Mouse (Mus musculus): Measurements from ENCODE around the gene Zcchc7. TPM values are rescaled to one million over a fixed set of nuclear protein-coding genes. Genes with fewer than 3 reads are reported as not detected.

Zcchc7 gene
- total RNA-seq, 2 experiments from 2014 or later, result 53.8 to 62.6 TPM

DNA sequence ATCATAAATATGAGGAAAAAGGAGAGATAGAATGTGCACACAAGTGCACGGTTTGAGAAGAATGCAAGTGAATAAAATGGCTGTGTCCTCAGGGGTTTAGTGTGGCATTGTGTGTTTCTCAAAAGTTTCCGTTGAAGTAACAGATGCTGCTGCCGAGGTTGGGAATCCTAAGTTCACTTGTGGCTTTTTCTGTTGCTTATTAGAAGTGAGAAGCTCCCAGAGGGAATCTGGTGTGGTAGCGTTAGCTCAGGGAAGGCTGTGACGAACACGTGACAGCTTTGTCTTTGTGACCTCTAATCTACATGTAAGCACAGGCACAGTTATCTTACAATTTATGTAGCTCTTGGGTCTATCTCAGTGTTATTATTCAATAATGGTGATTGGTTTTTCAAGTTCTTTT, 130.5 kb downstream of the Zcchc7 start:
- intact Hi-C loops (cut with DNase I), result no loop called here
- DNase-seq (ENCODE audit: extremely low spot score in 1 of 2, low spot score in 2 of 2), result no peak

GRCm38 (mm10) chr4:44891344-44891743, 135.7 kb downstream of the Zcchc7 start:
- intact Hi-C loops (cut with DNase I), result no loop called here
- no peak for DNase-seq (ENCODE audit: extremely low spot score in 1 of 2, low spot score in 2 of 2)

DNA sequence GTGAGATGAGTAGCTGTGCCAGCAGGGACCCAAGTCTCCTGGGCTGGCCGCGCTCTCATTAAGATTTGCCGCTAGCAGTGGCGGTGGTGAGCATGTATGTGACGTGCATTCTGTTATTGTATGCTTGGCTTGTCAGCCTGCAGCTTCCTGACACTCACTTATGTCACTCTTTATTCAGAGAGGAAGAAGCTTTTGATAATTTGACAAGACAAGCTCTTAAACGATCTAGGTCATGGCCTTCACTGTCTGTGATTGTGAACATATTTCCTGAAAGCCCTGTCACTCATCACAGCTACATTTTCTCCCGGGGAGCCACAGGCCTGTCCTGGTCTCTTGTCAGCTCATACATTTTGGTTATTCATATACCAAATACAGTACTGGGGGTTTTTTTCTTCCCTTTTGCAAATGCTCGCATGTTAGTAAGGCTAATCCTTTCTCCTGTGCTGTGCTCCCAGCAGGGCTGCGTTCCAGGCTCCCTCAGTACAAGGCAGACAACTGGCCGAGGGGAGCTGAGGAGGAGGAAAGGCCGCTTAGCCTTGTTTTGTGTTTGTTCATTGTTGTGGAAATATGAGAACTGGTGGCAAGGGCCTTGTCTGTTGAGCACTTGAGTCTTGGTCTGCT, 150.1 kb downstream of the Zcchc7 start:
- DNase-seq (ENCODE audit: extremely low spot score in 1 of 2, low spot score in 2 of 2), result no peak
- intact Hi-C loops (cut with DNase I), result loop anchor here (5.0 kb wide), 1 partner anchor 148 kb away; the partner anchor contains the start of gene Zcchc7

- intact Hi-C loops (cut with DNase I), result loop anchor here (5.0 kb wide), 1 partner anchor 149 kb away; the partner anchor contains the start of gene Zcchc7
- no peak for DNase-seq (ENCODE audit: extremely low spot score in 1 of 2, low spot score in 2 of 2)
These were observed 150.7 kb downstream of the Zcchc7 start for GRCm38 (mm10) chr4:44906399-44906798.

- intact Hi-C loops (cut with DNase I), result no loop called here
- DNase-seq (ENCODE audit: extremely low spot score in 1 of 2, low spot score in 2 of 2), result no peak
These were observed 154.4 kb downstream of the Zcchc7 start for GRCm38 (mm10) chr4:44910065-44910464.

DNA sequence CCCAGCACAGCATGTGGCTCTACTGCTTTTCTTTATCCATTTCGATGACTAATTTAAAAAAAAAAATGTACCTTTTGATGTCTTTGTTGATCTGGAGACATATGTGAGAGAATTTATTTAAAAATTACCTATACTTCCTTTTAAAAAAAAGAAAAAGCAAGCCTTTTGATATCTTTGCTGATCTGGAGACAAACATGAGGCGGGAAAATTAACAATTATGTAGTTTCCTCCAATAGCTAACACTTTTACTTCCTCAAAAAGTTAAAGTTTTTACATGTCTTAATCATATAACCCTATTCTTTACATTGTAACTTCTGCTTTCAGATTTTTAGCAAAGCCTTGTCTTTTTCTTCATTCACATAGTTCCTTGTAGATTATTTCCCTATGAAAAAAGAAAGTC, 155.2 kb downstream of the Zcchc7 start:
- intact Hi-C loops (cut with DNase I), result no loop called here
- no peak for DNase-seq (ENCODE audit: extremely low spot score in 1 of 2, low spot score in 2 of 2)

DNA sequence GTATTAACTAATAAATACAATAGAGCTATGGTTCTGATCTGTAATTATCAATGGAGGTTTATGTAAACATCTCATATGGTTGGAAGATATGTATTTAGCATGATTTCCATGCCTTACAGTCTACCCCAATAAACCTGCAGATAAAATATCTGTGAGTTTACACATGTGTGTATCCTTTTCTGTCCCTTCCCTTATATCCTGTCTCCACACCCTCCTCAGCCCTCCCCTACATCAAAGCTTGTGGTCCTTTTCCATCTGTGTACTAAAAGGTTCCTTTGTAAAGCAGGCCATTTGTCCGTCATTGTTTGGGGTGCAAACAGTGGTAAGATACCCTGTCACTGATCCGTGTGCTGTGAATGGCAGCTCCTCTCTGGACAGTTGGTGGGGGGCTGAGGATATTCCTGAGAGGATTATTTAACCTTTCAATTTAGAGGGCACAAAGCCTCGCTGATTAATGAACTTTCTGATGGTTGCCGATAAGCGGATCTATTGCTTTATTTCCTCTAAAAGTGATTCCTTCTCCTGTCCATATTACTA, 161.7 kb downstream of the Zcchc7 start:
- intact Hi-C loops (cut with DNase I), result no loop called here
- no peak for DNase-seq (ENCODE audit: extremely low spot score in 1 of 2, low spot score in 2 of 2)

GRCm38 (mm10) chr4:44917907-44918306, 162.2 kb downstream of the Zcchc7 start:
- intact Hi-C loops (cut with DNase I), result no loop called here

GRCm38 (mm10) chr4:44920831-44921230, 165.2 kb downstream of the Zcchc7 start:
- intact Hi-C loops (cut with DNase I), result no loop called here
- DNase-seq (ENCODE audit: extremely low spot score in 1 of 2, low spot score in 2 of 2), result no peak

More at GRCm38 (mm10) chr4:44917907-44918306, 162.2 kb downstream of the Zcchc7 start:
- no peak for DNase-seq (ENCODE audit: extremely low spot score in 1 of 2, low spot score in 2 of 2)

DNA sequence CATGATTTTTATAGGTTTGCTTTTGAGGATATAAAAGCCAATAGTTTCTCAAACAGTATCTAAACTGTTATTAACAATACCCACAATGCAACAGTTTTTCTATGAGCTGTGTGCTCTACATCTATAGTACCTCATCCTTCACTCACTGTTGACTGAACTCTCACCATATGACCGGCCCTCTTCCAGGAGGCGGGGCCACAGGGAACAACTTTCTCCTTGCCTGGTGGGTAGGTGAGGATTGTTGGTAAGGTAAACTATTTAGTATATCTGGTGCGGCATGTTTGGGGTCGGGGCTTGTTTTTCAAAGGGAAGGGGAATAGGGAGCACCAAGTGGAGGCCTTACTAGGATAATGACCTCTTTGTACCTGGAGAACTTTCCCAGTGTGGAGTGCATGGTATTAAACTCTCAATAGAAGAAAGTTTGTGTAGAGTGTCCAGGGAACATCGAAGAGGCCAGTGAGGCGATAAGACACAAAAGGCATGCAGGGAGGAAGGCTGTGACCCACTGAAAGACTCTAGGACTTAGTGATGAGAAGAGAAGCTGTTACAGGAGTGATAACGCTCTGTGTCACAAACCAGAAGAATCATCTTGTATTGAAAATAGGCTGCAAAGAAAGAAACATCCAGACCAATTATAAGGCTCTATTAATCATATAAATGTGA, 166.9 kb downstream of the Zcchc7 start:
- DNase-seq (ENCODE audit: extremely low spot score in 1 of 2, low spot score in 2 of 2), result no peak

DNA sequence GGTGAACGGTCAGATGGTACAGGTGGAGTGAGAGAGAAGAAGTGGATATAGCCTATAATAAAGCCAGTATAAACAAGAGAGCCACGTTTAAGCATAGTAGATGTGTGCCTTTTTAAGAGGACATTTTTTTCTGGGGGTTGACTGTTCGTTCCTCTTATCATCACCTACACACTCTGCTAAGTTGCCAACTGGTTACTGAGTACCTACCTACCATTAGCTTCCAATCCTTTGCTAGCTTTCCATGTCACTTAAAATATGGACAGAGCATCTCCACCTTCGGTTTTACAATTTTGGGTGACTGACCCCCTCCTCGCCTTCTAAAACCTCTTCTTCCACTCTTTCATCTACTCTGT, 167.4 kb downstream of the Zcchc7 start:
- no peak for DNase-seq (ENCODE audit: extremely low spot score in 1 of 2, low spot score in 2 of 2)
- intact Hi-C loops (cut with DNase I), result no loop called here

More for the DNA sequence above, 166.9 kb downstream of the Zcchc7 start:
- intact Hi-C loops (cut with DNase I), result no loop called here

GRCm38 (mm10) chr4:44927934-44928333, 172.3 kb downstream of the Zcchc7 start:
- DNase-seq (ENCODE audit: extremely low spot score in 1 of 2, low spot score in 2 of 2), result no peak
- intact Hi-C loops (cut with DNase I), result no loop called here

DNA sequence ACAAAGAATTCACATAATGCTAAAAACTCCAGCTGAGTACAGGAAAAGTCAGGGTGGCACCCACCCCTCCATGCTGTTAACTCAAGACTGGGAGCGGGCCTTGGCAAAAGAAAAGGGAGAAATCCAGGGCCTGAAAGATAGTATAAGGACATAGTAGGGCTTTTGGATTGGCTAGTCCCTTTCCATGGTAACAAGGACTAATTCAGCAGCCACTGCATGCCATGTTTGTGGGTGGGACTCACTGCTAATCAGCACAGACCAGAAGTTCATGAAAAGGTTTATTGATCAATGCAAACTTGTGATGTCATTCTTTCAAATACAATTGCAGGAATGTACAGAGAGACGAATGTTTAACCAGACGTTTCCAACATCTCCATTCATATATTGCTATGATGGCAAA, 173.1 kb downstream of the Zcchc7 start:
- no peak for DNase-seq (ENCODE audit: extremely low spot score in 1 of 2, low spot score in 2 of 2)
- intact Hi-C loops (cut with DNase I), result no loop called here

- intact Hi-C loops (cut with DNase I), result no loop called here
These were observed 174.7 kb downstream of the Zcchc7 start for GRCm38 (mm10) chr4:44930406-44930805.

DNA sequence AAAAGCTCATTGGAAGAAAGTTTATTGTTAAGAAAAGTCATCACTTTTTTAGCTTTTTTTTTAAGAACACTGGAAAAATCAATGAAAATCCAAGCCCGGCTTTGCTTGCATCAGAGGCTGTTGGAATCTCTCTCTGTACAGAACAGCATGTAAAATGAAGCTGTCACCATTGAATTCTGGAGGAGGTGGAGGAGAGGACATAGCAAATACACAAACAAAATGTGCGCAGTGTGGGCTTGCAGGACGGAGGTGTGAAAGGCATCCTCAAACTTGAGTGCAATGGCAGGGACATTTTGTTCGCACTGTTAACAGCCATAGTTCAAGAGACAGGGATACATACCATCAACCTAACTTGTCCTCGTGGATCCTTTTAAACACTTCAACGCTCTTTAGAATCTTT, 176.1 kb downstream of the Zcchc7 start:
- intact Hi-C loops (cut with DNase I), result no loop called here
- DNase-seq (ENCODE audit: extremely low spot score in 1 of 2, low spot score in 2 of 2), result no peak

More at GRCm38 (mm10) chr4:44930406-44930805, 174.7 kb downstream of the Zcchc7 start:
- no peak for DNase-seq (ENCODE audit: extremely low spot score in 1 of 2, low spot score in 2 of 2)

GRCm38 (mm10) chr4:44938359-44939340, 183.0 kb downstream of the Zcchc7 start:
- intact Hi-C loops (cut with DNase I), result no loop called here
- DNase-seq (ENCODE audit: extremely low spot score in 1 of 2, low spot score in 2 of 2), result no peak

GRCm38 (mm10) chr4:44939576-44940249, 184.0 kb downstream of the Zcchc7 start:
- DNase-seq (ENCODE audit: extremely low spot score in 1 of 2, low spot score in 2 of 2), result no peak
- intact Hi-C loops (cut with DNase I), result no loop called here

GRCm38 (mm10) chr4:44940286-44940685, 184.6 kb downstream of the Zcchc7 start:
- no peak for DNase-seq (ENCODE audit: extremely low spot score in 1 of 2, low spot score in 2 of 2)
- intact Hi-C loops (cut with DNase I), result no loop called here

- DNase-seq (ENCODE audit: extremely low spot score in 1 of 2, low spot score in 2 of 2), result no peak
- intact Hi-C loops (cut with DNase I), result no loop called here
These were observed 186.6 kb downstream of the Zcchc7 start for GRCm38 (mm10) chr4:44942237-44942636.

All from left cerebral cortex, postnatal 10 days (tissue).